Mouse (Mus musculus): ENCODE measurements around the gene Akna. TPM values are rescaled to one million over a fixed set of nuclear protein-coding genes. Genes with fewer than 3 reads are reported as not detected.
A peak's percentile ranks its signal among the peaks of the same experiment; 100 is the strongest.

Gene Akna
- 2.9 and 3.3 TPM in 2 replicates for polyA plus RNA-seq (2015; fragmentation: Nextera tagmentation; extraction: Ambion mirVana)

DNA sequence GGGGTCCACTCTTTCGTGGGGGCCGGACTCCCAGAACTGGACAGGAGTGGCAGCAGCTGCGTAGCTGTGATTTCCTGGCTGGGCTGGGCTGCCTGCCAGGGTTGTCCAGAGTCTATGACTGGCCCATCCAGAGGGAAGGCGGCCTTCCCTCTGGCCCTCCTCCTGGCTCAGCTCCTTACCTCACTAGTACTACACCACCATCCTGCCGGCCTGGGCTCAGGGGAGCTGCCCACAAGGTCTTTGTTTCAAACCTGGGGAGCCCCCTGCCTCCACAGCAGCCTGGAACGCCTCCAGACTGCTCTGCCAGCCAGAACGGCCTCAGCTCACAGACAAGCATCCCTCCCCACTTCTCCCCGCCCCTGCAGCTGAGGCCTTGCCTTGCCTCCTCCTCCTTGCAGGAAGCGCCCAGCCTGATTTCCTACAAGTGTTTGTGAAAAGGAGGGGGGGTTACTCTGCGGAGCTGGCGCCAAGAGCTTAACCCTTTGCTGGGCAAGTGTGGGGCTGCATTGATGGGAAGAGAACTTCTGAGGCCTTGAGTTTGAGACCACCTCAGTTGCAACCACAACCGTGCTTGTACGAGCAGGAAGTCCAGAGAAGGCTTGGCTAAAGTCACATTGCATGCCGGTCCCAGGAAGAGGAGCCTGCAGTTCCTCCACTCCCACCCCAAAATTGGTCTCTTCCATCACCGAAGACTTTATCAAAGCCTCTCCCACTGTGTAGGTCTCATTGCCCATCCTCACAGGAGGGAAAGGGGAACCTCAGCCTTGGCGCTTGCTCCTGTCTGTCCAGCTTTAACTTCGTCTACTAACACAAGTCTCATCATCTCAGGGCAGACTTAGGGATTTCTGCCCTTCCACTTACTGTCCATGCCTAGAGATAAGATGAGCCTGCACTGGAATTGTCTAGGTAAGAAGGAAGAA, at the start of gene Akna:
Gene Akna, minus strand, starts transcription at position 315 of the 920 bp plus-strand sequence.
- H3K27ac ChIP-seq = peak within 1 kb of the TSS; percentile 85
- DNase-seq (ENCODE audit: low spot score) (peak; percentile 97), ATAC-seq (replicated peaks; ENCODE audit: low FRiP score, low read depth) (peak; percentile 88)
- no peaks in the 10 kb centered on the region for H3K36me3 ChIP-seq (ENCODE audit: insufficient read depth, low read length)
- H3K4me3 ChIP-seq (replicated peaks; ENCODE audit: low read depth, low read length) = peak within 1 kb of the TSS; percentile 19
- H3K27me3 ChIP-seq (ENCODE audit: insufficient read depth, low read length) = no peaks in the 10 kb centered on the region
- peaks cover 37% of the 10 kb centered on the region for H3K4me1 ChIP-seq (replicated peaks; ENCODE audit: insufficient read depth, low read length)
- 6% methylated on average over 16 of the region's 17 CpGs for WGBS
- H3K4me2 ChIP-seq (ENCODE audit: low read length) = peak within 1 kb of the TSS; percentile 67
- H3K9me3 ChIP-seq (replicated peaks; ENCODE audit: low read length) = no peaks in the 10 kb centered on the region
- H3K9ac ChIP-seq (ENCODE audit: low read depth, low read length) = peak within 1 kb of the TSS; percentile 49
- no peak; the same call in 1 of the 2 replicates for TF ChIP-seq CTCF (IDR thresholded peaks at IDR 0.05; ENCODE audit: low read depth)

DNA sequence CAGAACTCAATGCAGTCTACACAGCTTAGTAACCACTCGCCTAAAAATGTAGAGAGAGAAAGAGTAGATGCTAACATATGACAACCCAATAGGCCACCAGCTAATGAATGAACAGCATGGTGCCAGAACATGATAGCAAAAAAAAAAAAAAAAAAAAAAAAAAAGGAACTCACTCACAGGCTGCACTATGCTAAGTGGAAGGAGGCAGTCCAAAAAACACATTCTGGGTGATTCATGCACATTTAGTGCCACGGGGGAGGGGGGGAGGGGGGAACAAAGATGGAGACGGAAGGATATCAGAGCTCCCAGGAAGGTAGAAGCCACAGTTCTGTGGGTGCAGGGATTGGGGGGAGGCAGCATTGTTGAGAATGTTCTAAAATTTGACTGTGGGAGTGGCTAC, 49.4 kb upstream of the Akna start:
- no peaks in the 10 kb centered on the region for H3K9me3 ChIP-seq (replicated peaks; ENCODE audit: low read length)
- no peak overlapping the region for H3K4me2 ChIP-seq (ENCODE audit: low read length)
- H3K4me1 ChIP-seq (replicated peaks; ENCODE audit: insufficient read depth, low read length) = no peaks in the 10 kb centered on the region
- no peak for TF ChIP-seq CTCF (IDR thresholded peaks at IDR 0.05; ENCODE audit: low read depth)
- WGBS = 69% methylated on average over 3 of the region's 3 CpGs
- H3K36me3 ChIP-seq (ENCODE audit: insufficient read depth, low read length) = no peaks in the 10 kb centered on the region
- no peak overlapping the region for H3K9ac ChIP-seq (ENCODE audit: low read depth, low read length)
- no peak overlapping the region for H3K4me3 ChIP-seq (replicated peaks; ENCODE audit: low read depth, low read length)
- H3K27me3 ChIP-seq (ENCODE audit: insufficient read depth, low read length) = no peaks in the 10 kb centered on the region
- ATAC-seq (replicated peaks; ENCODE audit: low FRiP score, low read depth) (no peak), DNase-seq (ENCODE audit: low spot score) (no peak)
- no peak overlapping the region for H3K27ac ChIP-seq

DNA sequence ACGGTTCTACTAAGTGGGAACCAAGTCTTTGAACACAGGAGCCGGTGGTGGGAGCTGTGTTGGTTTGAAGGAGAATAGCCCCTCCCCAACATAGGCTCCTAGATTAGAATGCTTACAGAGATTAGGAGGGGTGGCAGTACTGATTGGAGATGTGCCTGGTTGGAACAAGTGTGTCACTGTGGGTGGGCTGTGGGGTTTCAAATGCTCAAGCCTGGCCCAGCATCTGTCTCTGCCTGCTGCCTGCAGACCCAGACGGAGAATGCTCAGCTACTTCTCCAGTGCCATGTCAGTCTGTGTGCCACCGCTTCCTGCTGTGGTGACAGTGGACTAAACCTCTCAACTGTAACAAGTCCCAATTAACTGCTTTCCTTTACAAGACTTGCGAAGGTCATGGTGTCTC, 47.4 kb upstream of the Akna start:
- H3K4me3 ChIP-seq (replicated peaks; ENCODE audit: low read depth, low read length) = no peak overlapping the region
- DNase-seq (ENCODE audit: low spot score) = no peak

DNA sequence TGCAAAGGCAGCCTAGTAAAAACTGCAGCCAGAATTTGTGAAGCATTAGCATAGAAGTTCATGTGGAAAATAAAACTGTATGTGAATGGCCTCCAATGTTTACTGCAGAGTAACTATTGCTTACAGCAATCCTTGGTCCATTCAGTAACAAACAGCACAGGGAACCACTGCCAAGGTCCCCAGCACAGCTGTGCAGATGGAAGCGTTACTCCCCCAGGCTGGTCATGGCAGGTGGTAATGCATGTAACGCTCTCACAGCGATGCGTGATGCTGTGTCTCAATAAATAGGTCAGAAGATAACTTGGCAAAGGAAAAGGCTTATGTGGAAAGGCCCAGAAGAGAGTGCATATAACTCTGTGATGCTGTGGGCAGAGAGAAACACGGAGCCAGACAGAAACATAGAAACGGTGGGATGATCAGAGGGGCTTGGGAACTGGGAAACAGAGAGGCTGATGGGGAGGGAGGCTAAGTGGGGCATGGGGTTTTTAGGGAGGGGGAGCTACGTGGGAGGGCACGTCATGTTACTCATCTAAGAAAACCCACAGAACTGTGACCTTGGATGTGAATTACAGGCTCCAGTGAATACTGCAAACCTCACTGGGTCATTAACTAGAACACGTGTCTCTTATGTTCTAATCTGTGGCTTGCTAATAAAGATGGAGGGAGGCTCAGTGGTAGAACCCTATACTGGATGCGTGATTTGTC, 41.4 kb upstream of the Akna start:
- Histone ChIP-seq H3K4me3 (replicated peaks; ENCODE audit: low read depth, low read length) (no peak overlapping the region), H3K36me3 (ENCODE audit: insufficient read depth, low read length) (no peaks in the 10 kb centered on the region), H3K27ac (no peak overlapping the region), H3K4me2 (ENCODE audit: low read length) (no peak overlapping the region), H3K9ac (ENCODE audit: low read depth, low read length) (no peak overlapping the region), H3K4me1 (replicated peaks; ENCODE audit: insufficient read depth, low read length) (no peaks in the 10 kb centered on the region), H3K9me3 (replicated peaks; ENCODE audit: low read length) (no peaks in the 10 kb centered on the region), H3K27me3 (ENCODE audit: insufficient read depth, low read length) (no peaks in the 10 kb centered on the region)
- no peak for TF ChIP-seq CTCF (IDR thresholded peaks at IDR 0.05; ENCODE audit: low read depth)
- 41% methylated on average over 10 of the region's 10 CpGs for WGBS
- ATAC-seq (replicated peaks; ENCODE audit: low FRiP score, low read depth) = peak; percentile 78
- DNase-seq (ENCODE audit: low spot score) = peak; percentile 74

More for the DNA sequence above, 47.4 kb upstream of the Akna start:
- H3K4me1 ChIP-seq (replicated peaks; ENCODE audit: insufficient read depth, low read length) = no peaks in the 10 kb centered on the region
- no peaks in the 10 kb centered on the region for H3K36me3 ChIP-seq (ENCODE audit: insufficient read depth, low read length)
- no peaks in the 10 kb centered on the region for H3K9me3 ChIP-seq (replicated peaks; ENCODE audit: low read length)
- ATAC-seq (replicated peaks; ENCODE audit: low FRiP score, low read depth) = no peak
- H3K27me3 ChIP-seq (ENCODE audit: insufficient read depth, low read length) = no peaks in the 10 kb centered on the region
- 89% methylated on average over 5 of the region's 5 CpGs for WGBS
- H3K27ac ChIP-seq = no peak overlapping the region
- no peak overlapping the region for H3K9ac ChIP-seq (ENCODE audit: low read depth, low read length)
- no peak overlapping the region for H3K4me2 ChIP-seq (ENCODE audit: low read length)
- no peak for TF ChIP-seq CTCF (IDR thresholded peaks at IDR 0.05; ENCODE audit: low read depth)

DNA sequence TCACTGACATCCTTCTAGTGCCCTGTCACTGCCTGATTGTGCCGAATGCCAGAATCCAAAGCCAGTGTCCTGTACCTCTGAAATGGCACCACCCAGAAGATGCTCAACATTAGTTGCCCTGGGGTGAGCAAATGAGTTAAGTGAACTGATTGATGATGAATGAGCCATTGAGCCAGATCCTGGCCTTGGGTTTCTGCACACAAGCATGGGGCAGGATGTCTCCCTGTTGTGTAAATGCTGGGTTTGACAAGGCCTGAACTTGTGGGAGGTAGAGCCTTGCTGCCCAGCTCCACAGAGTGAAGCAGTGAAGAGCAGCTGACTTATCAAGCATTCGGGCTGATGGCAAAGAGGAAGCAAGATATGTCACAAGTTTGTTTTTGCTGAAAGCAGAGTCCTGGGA, 39.9 kb upstream of the Akna start:
- DNase-seq (ENCODE audit: low spot score) (no peak), ATAC-seq (replicated peaks; ENCODE audit: low FRiP score, low read depth) (no peak)
- Histone ChIP-seq H3K4me3 (replicated peaks; ENCODE audit: low read depth, low read length) (no peak overlapping the region), H3K27ac (no peak overlapping the region), H3K36me3 (ENCODE audit: insufficient read depth, low read length) (no peaks in the 10 kb centered on the region), H3K9me3 (replicated peaks; ENCODE audit: low read length) (no peaks in the 10 kb centered on the region), H3K4me1 (replicated peaks; ENCODE audit: insufficient read depth, low read length) (no peaks in the 10 kb centered on the region), H3K4me2 (ENCODE audit: low read length) (no peak overlapping the region), H3K9ac (ENCODE audit: low read depth, low read length) (no peak overlapping the region), H3K27me3 (ENCODE audit: insufficient read depth, low read length) (no peaks in the 10 kb centered on the region)
- TF ChIP-seq CTCF (IDR thresholded peaks at IDR 0.05; ENCODE audit: low read depth) = no peak
- WGBS = 91% methylated on average over 2 of the region's 2 CpGs

DNA sequence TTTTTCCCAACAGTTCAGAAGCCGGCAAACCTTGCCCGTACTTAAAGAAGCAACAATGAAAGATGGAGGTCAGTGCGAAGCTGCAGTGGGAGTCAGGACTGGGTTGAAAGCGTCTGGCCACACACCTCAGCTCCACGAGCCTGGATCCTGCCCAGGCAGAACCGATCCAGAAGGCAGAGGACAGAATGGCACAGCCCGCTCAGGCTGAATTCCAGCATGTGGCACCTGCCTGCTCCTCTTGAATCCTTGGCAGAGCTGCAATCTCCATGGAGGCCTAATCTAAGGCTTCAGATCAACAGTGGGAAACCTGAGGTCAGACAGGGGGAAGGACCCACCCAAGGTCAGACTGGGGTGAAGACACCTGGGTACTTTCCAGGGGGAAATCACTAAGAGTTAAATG, 38.5 kb upstream of the Akna start:
- DNase-seq (ENCODE audit: low spot score) (no peak), ATAC-seq (replicated peaks; ENCODE audit: low FRiP score, low read depth) (no peak)
- no peak overlapping the region for H3K27ac ChIP-seq
- H3K4me3 ChIP-seq (replicated peaks; ENCODE audit: low read depth, low read length) = no peak overlapping the region
- no peaks in the 10 kb centered on the region for H3K4me1 ChIP-seq (replicated peaks; ENCODE audit: insufficient read depth, low read length)
- H3K4me2 ChIP-seq (ENCODE audit: low read length) = no peak overlapping the region
- H3K9ac ChIP-seq (ENCODE audit: low read depth, low read length) = no peak overlapping the region
- WGBS = 91% methylated on average over 7 of the region's 7 CpGs
- no peaks in the 10 kb centered on the region for H3K27me3 ChIP-seq (ENCODE audit: insufficient read depth, low read length)
- H3K36me3 ChIP-seq (ENCODE audit: insufficient read depth, low read length) = no peaks in the 10 kb centered on the region
- TF ChIP-seq CTCF (IDR thresholded peaks at IDR 0.05; ENCODE audit: low read depth) = no peak
- no peaks in the 10 kb centered on the region for H3K9me3 ChIP-seq (replicated peaks; ENCODE audit: low read length)
